ENCODE assay signal across 21 mouse cellular contexts in the genomic region with DNA sequence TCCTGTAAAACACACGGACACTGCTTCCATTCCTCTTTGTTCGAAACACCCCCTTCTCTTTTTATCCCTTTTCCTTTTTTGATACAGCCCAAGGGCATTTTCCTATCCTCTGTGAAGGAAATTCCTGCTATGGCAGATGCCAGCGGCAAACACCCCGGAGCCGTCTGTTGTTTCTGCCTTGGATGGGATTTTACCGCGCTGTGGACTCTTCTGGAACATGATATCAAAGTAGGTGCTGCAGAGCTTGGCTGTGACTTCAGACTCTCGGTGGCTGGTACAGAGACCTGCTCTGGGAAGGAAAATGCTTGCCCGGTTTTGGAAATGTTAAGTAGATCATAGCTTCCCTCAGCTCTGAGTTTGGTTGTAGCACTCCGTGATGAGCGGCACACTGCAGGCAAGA.
DNase-seq lines count a peak whose midpoint lies in the region; TF ChIP-seq lines count a peak whose summit lies in the region.
"Had no signal": no experiment of that assay in that cellular context is flagged by ENCODE, and none has a peak within 500 bp of the region (broad histone marks: within the 10 kb centered on the region; RNA-seq: fewer than 3 reads in every experiment).

No protein-coding gene starts in this region.

- H3K4me3 ChIP-seq in layer of hippocampus, adult 2 months = no peak overlapping the region
- H3K4me3 ChIP-seq: embryonic facial prominence, embryonic 15.5 days; heart, embryonic 12.5 days; hindbrain, embryonic 13.5 days; lung, embryonic 15.5 days; neural tube, embryonic 12.5 days had no signal

- peak in 1 of 2 experiments; percentile 26 for DNase-seq in layer of hippocampus, adult 2 months (ENCODE audit: low spot score in 2 of 2)
- DNase-seq in layer of hippocampus, postnatal 36 days = no peak
- peak; percentile 48 for DNase-seq in right cerebral cortex, adult 18-20 months
- no peak for DNase-seq in right cerebral cortex, postnatal 4 days
- DNase-seq in layer of hippocampus, adult 9-11 months = peak; percentile 36
- no peak for DNase-seq in spleen, postnatal 36 days (ENCODE audit: low spot score in 2 of 2)
- DNase-seq in cerebellum, adult 18-20 months = no peak
- DNase-seq: adrenal gland, adult 8-10 months; cerebellum, adult 11 months; cerebellum, postnatal 25 days; gastrocnemius, postnatal 10 days; heart, adult 11 months; kidney, adult 9 months; kidney, postnatal 36 days; lung, postnatal 4 days had no signal

- 0 out of 2 replicates have a peak overlapping the region, but pooled peaks have one; percentile 3 for H3K27ac ChIP-seq in layer of hippocampus, adult 2 months
- H3K27ac ChIP-seq: embryonic facial prominence, embryonic 15.5 days; hindbrain, embryonic 13.5 days; liver, embryonic 14.5 days; lung, embryonic 15.5 days; neural tube, embryonic 12.5 days had no signal

- TF ChIP-seq CTCF in layer of hippocampus, adult 2 months (conservative IDR thresholded peaks at IDR 0.05) = no peak

Comparison
In these comparisons a context has a peak if more than half of its experiments do, and no peak if none do; other contexts are left out.
1. DNase-seq: peak in right cerebral cortex, adult 18-20 months (single experiment) and layer of hippocampus, adult 9-11 months (single experiment); none in layer of hippocampus, postnatal 36 days (0 of 2), right cerebral cortex, postnatal 4 days (single experiment), spleen, postnatal 36 days (0 of 2) and cerebellum, adult 18-20 months (0 of 2).